Mouse (Mus musculus) midbrain, embryonic 15.5 days (tissue): ENCODE data around the gene Nkg7. TPM values are rescaled to one million over a fixed set of nuclear protein-coding genes. Genes with fewer than 3 reads are reported as not detected.

Source experiments
- ATAC-seq: fragments of 200-750 bp; cut with Nextera tagmentation; replicated peaks from 2 replicates; pipeline ENCODE4 v1.8.0; 2017; ENCODE audit warnings: moderate TSS enrichment
- H3K27ac ChIP-seq: fragments of 300-500 bp; sonication (generic); 2 replicates; pipeline ENCODE4 v1.5.1; 2015; ENCODE audit warnings: mild to moderate bottlenecking, inconsistent platforms
- H3K27me3 ChIP-seq: fragments of 300-500 bp; sonication (generic); replicated peaks from 2 replicates; pipeline ENCODE4 v1.6.1; 2015; ENCODE audit warnings: inconsistent platforms
- H3K36me3 ChIP-seq: fragments of 300-500 bp; sonication (generic); replicated peaks from 2 replicates; pipeline ENCODE4 v1.6.1; 2015; ENCODE audit warnings: inconsistent platforms
- H3K4me1 ChIP-seq: fragments of 300-500 bp; sonication (generic); 2 replicates; pipeline ENCODE4 v1.6.1; 2015; ENCODE audit warnings: inconsistent platforms
- H3K4me2 ChIP-seq: fragments of 300-500 bp; sonication (generic); 2 replicates; pipeline ENCODE4 v1.6.1; 2015; ENCODE audit warnings: inconsistent platforms, mild to moderate bottlenecking, moderate library complexity
- H3K4me3 ChIP-seq: fragments of 300-500 bp; sonication (generic); 2 replicates; pipeline ENCODE4 v1.5.1; 2015; ENCODE audit warnings: mild to moderate bottlenecking, inconsistent platforms
- H3K9ac ChIP-seq: fragments of 300-500 bp; sonication (generic); 2 replicates; pipeline ENCODE4 v1.6.1; 2015; ENCODE audit warnings: mild to moderate bottlenecking, inconsistent platforms
- H3K9me3 ChIP-seq: fragments of 300-500 bp; sonication (generic); 2 replicates; pipeline ENCODE4 v1.6.1; 2016; ENCODE audit warnings: inconsistent platforms
- WGBS: fragments of 180-500 bp; shearing (Covaris S2); methylation state at CpG from one replicate; pipeline ENCODE4 v1.1.7; 2015; ENCODE audit warnings: mixed read lengths; 5-methylcytosine and 5-hydroxymethylcytosine counted together
- polyA plus RNA-seq: library from polyadenylated mRNA; unstranded; fragments of >200 nt; fragmentation: Nextera tagmentation; extraction: Ambion mirVana; gene quantifications from 2 replicates; pipeline ENCODE4 v1.2.1, GENCODE M21; 2015

Gene Nkg7
- polyA plus RNA-seq, 1 experiment from 2014 or later: 0.25 TPM

GRCm38 (mm10) chr7:43429500-43429899 lies 7.4 kb upstream of the Nkg7 start:
- Histone ChIP-seq H3K4me3 (no peak overlapping the region), H3K36me3 (no peaks in the 10 kb centered on the region), H3K9ac (no peak overlapping the region), H3K27ac (no peak overlapping the region), H3K9me3 (no peaks in the 10 kb centered on the region), H3K27me3 (no peaks in the 10 kb centered on the region), H3K4me2 (no peak overlapping the region), H3K4me1 (no peaks in the 10 kb centered on the region)
- 60% methylated on average over 4 of the region's 4 CpGs for WGBS
- no peak for ATAC-seq

DNA sequence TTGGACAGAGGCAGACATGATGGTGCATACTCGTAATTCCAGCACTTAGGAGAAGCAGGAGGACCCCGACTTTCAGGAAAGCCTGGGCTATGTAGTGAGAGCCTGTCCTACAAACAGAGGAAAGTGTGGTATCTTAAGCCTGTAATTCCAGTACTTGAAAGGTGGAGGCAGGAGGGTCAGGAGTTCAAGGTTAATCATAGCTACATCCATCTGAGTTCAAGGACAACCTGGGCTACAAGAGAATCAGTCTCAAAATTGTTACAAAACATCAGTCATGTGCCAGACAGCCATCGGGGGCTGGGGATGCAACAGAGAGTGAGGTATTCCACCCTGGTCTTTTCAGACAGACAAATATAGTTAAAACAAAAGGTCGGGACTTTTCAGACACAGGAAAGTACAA lies 4.0 kb upstream of the Nkg7 start:
- Histone ChIP-seq H3K4me3 (no peak overlapping the region), H3K9me3 (no peaks in the 10 kb centered on the region), H3K27me3 (no peaks in the 10 kb centered on the region), H3K4me1 (no peaks in the 10 kb centered on the region), H3K27ac (no peak overlapping the region), H3K4me2 (no peak overlapping the region), H3K9ac (no peak overlapping the region), H3K36me3 (no peaks in the 10 kb centered on the region)
- ATAC-seq: no peak
- 82% methylated on average over 4 of the region's 4 CpGs for WGBS

DNA sequence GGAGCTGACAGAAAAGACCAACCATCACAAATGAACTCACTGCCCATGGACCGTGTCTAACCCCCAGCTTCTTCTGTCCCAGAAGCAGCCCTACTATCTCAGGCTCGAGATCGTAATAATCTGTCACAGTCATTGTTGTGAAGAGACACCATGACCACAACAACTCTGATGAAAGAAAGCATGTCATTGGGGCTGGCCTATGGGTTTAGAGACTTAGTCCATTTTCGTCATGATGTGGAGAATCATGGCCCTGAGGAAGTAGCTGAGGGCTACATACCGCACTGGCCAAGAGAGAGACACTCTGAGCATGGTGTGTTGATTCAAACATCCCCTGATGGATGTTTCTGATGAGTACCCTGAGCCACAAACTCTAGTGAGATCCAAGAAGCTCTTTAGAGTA lies 2.2 kb upstream of the Nkg7 start:
- no peak for ATAC-seq
- Histone ChIP-seq H3K9ac (no peak overlapping the region), H3K4me1 (no peaks in the 10 kb centered on the region), H3K36me3 (no peaks in the 10 kb centered on the region), H3K27me3 (no peaks in the 10 kb centered on the region), H3K9me3 (no peaks in the 10 kb centered on the region), H3K27ac (no peak overlapping the region), H3K4me2 (no peak overlapping the region), H3K4me3 (no peak overlapping the region)
- 85% methylated on average over 5 of the region's 5 CpGs for WGBS

DNA sequence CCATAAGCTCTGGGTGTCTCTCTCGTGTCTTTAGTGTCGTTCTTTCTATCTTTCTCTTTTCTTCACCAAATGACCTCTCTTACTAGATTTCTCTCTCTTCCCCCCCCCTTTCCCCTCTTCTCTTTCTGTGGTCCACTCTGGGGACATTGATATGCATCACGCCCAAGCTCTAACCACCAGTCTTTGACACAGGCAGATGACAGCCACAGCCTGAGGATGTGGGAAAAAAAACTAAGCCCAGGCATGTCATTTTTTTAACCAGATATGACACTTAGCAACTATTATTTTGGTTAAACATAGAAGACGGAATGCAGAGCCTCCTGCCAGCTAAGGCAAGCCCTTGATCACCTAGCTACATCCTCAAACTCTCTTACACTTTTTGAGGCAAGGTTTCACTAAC lies 1.7 kb downstream of the Nkg7 start:
- H3K27me3 ChIP-seq: no peaks in the 10 kb centered on the region
- no peak overlapping the region for H3K4me2 ChIP-seq
- peaks cover 10% of the 10 kb centered on the region for H3K4me1 ChIP-seq
- ATAC-seq: no peak
- WGBS: 83% methylated on average over 4 of the region's 4 CpGs
- H3K36me3 ChIP-seq: no peaks in the 10 kb centered on the region
- H3K9ac ChIP-seq: no peak overlapping the region
- no peak overlapping the region for H3K4me3 ChIP-seq
- no peaks in the 10 kb centered on the region for H3K9me3 ChIP-seq
- no peak overlapping the region for H3K27ac ChIP-seq

DNA sequence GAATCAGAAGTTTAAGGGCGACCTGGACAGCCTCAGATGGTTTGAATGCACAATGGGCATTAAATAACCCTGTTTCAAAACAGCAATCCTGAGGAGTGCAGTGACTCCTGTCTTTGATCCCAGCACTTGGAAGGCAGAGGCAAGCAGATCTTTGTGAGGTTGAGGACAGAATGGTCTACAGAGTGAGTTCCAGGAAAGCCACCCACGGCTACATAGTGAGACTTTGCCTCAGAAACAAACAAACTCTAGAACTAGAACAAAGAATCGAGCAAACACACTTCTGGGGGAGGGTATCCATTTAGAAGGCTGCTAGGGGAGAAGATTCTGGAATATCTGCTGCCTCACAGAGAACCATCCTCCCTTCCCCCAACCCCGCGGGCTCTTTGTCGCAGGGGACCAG lies 3.6 kb downstream of the Nkg7 start, which contains the start of gene Cldnd2:
Gene Cldnd2 (plus strand): TSS at position 301 of the 400 bp plus-strand sequence.
- Histone ChIP-seq H3K27ac (no peak within 1 kb of the TSS), H3K4me2 (no peak within 1 kb of the TSS)
- 83% methylated on average over 6 of the region's 6 CpGs for WGBS

DNA sequence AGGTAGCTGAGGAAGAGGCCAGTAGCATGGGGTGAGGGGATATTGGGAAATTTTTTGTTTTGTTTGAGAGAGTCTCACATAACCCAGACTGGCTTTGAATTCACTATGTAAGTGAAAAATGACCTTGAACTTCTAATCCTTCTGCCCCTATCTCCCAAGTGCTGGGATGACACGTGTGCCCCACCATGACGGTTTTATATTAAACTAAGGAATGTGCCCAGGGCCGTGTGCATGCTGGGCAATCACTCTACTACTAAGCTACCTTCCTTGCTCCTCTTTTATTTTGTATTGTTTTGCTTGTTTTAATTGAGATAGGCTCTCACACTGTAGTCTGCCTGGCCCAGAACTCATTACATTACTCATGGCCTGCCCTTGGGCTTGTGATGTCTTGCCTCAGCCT lies 4.2 kb downstream of the Nkg7 start:
- Histone ChIP-seq H3K4me3 (no peak overlapping the region), H3K9ac (no peak overlapping the region), H3K27me3 (no peaks in the 10 kb centered on the region), H3K4me2 (no peak overlapping the region), H3K36me3 (no peaks in the 10 kb centered on the region), H3K4me1 (peaks cover 21% of the 10 kb centered on the region), H3K27ac (no peak overlapping the region), H3K9me3 (no peaks in the 10 kb centered on the region)
- ATAC-seq: no peak
- 84% methylated on average over 3 of the region's 3 CpGs for WGBS

More for the DNA sequence above, 3.6 kb downstream of the Nkg7 start, which contains the start of gene Cldnd2:
- Histone ChIP-seq H3K9me3 (no peaks in the 10 kb centered on the region), H3K4me1 (peaks cover 21% of the 10 kb centered on the region), H3K9ac (no peak within 1 kb of the TSS), H3K36me3 (no peaks in the 10 kb centered on the region), H3K27me3 (no peaks in the 10 kb centered on the region), H3K4me3 (no peak within 1 kb of the TSS)
- no peak for ATAC-seq

DNA sequence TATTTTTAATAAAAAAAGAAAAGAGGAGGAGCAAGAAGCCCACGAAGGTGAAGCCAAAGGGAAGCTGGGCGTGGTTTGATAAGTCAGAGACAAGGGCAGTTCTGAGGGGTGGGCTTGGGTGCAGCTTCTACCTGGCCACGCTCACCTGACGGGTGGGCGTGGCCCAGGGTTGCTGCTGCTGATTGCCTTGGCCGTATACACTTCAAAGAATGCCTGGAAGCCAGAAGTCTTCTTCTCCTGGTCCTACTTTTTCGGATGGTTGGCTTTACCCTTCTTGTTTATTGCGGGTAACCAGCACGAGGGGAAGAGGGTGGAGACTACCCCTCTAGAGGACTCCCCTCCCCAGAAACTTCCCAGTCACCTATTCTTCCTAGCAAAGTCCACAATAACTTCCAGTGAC lies 5.8 kb downstream of the Nkg7 start:
- Histone ChIP-seq H3K4me1 (peaks cover 21% of the 10 kb centered on the region), H3K4me2 (peak overlapping the region; percentile 69), H3K27me3 (no peaks in the 10 kb centered on the region), H3K9ac (peak overlapping the region; percentile 53), H3K27ac (peak overlapping the region; percentile 86), H3K9me3 (no peaks in the 10 kb centered on the region), H3K36me3 (no peaks in the 10 kb centered on the region), H3K4me3 (peak overlapping the region; percentile 48)
- 10% methylated on average over 9 of the region's 9 CpGs for WGBS
- peak; percentile 2; the same call in 1 of the 2 replicates for ATAC-seq

- peak; percentile 85 for ATAC-seq
- Histone ChIP-seq H3K36me3 (no peaks in the 10 kb centered on the region), H3K27me3 (no peaks in the 10 kb centered on the region), H3K9me3 (no peaks in the 10 kb centered on the region), H3K4me1 (peaks cover 21% of the 10 kb centered on the region), H3K27ac (peak overlapping the region; percentile 86), H3K9ac (peak overlapping the region; percentile 53), H3K4me2 (peak overlapping the region; percentile 69), H3K4me3 (peak overlapping the region; percentile 48)
- WGBS: under 1% methylated on average over 36 of the region's 36 CpGs
Measured at GRCm38 (mm10) chr7:43443126-43443916, 6.4 kb downstream of the Nkg7 start.

DNA sequence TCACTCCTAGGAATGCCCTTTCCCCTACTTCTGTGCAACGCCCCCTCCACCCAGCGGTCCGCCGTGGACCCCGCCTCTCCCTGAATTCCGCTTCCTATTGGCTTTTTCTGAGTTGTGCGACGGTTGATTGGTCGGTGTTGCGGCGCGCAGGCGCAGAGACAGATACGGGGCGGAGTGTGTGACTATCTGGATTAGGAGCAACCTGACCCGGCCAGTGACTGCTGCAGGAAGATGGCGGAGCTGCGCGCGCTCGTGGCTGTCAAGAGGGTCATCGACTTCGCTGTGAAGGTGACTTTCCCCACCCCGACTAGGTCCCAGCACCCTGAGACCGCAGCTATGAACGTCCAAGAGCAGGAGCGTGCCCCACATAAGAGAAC lies 7.0 kb downstream of the Nkg7 start, which contains the start of the genes Etfb and Gm45233:
Gene Etfb (plus strand): TSS at position 167 of the 377 bp plus-strand sequence.
Gene Gm45233 (plus strand): TSS at position 212 of the 377 bp plus-strand sequence.
- peak within 1 kb of the TSS; percentile 69 for H3K4me2 ChIP-seq
- H3K27ac ChIP-seq: peak within 1 kb of the TSS; percentile 86
- no peaks in the 10 kb centered on the region for H3K36me3 ChIP-seq
- peak; percentile 97 for ATAC-seq
- no peaks in the 10 kb centered on the region for H3K9me3 ChIP-seq
- peak within 1 kb of the TSS; percentile 48 for H3K4me3 ChIP-seq
- no peaks in the 10 kb centered on the region for H3K27me3 ChIP-seq
- peak within 1 kb of the TSS; percentile 53 for H3K9ac ChIP-seq
- WGBS: under 1% methylated on average over 27 of the region's 27 CpGs
- H3K4me1 ChIP-seq: peaks cover 21% of the 10 kb centered on the region

DNA sequence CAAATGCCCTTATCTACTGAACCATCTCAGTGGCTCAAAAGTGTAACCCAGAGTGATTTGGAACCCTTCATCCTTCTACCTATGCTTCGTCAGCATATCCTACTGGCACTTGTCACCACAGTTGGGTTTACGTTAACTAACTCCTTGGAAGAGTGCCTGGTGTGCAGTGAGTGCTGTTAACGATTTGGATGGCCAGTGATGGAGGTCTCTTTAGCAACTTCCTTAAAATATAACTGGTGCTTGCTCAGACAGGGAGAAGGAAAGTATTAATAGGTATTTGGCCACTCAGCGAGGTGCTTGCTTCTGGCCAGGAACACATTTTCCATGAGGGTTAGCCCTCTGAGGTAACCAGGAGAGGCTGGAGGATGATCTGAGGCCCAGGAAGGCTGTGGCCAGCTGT lies 10.9 kb downstream of the Nkg7 start:
- Histone ChIP-seq H3K9me3 (no peaks in the 10 kb centered on the region), H3K4me1 (peaks cover 14% of the 10 kb centered on the region), H3K9ac (no peak overlapping the region), H3K27me3 (no peaks in the 10 kb centered on the region), H3K4me2 (no peak overlapping the region), H3K4me3 (no peak overlapping the region), H3K36me3 (0 out of 2 replicates have a peak, but pooled peaks cover 1% of the 10 kb centered on the region), H3K27ac (no peak overlapping the region)
- ATAC-seq: no peak
- WGBS: 93% methylated on average over 4 of the region's 4 CpGs

DNA sequence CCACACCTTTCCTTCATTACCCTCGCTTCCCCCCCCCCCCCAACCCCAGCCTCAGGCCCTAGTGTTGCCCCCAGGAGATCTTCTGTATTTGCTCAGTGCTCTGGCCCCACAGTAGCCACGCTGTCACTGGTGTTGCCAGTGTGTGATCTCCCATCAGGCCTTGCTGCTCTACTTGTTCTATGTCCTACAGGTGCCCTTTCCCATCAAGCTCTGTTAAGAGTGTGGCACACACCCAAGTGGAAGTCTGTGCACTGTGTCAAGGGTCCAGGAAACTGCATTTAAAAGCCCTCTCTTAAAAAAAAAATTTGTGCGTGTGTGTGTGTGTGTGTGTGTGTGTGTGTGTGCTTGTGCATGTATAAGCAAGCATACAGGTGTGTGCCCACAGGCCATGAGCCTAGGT lies 11.4 kb downstream of the Nkg7 start:
- no peaks in the 10 kb centered on the region for H3K9me3 ChIP-seq
- peaks cover 11% of the 10 kb centered on the region for H3K4me1 ChIP-seq
- 95% methylated on average over 3 of the region's 3 CpGs for WGBS
- no peak overlapping the region for H3K4me3 ChIP-seq
- H3K4me2 ChIP-seq: no peak overlapping the region
- 0 out of 2 replicates have a peak, but pooled peaks cover 3% of the 10 kb centered on the region for H3K36me3 ChIP-seq
- ATAC-seq: no peak
- no peak overlapping the region for H3K27ac ChIP-seq
- no peaks in the 10 kb centered on the region for H3K27me3 ChIP-seq
- H3K9ac ChIP-seq: no peak overlapping the region

DNA sequence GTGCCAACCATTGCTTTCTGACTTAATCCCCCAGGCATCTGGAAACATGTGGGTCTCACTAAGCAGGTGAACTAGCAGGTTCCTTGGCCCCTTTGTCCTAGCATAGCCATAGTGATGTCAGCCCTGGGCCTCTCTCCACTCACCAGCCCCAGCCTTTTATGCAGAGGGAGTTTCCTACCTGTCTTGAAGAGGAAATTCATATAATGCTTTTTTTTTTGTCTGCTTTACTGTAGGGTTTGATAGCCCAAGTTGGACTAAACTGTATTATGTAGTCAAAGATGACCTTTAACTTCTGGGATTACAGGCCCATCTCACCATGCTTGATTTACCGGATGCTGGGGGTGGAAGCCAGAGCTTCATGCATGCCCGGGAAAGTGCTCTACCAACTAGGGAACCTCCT lies 12.9 kb downstream of the Nkg7 start:
- no peaks in the 10 kb centered on the region for H3K27me3 ChIP-seq
- H3K4me2 ChIP-seq: no peak overlapping the region
- 0 out of 2 replicates have a peak, but pooled peaks cover 8% of the 10 kb centered on the region for H3K36me3 ChIP-seq
- peaks cover 4% of the 10 kb centered on the region for H3K4me1 ChIP-seq
- H3K4me3 ChIP-seq: no peak overlapping the region
- WGBS: 98% methylated on average over 2 of the region's 2 CpGs
- ATAC-seq: no peak
- no peaks in the 10 kb centered on the region for H3K9me3 ChIP-seq
- H3K9ac ChIP-seq: no peak overlapping the region
- H3K27ac ChIP-seq: no peak overlapping the region

- Histone ChIP-seq H3K4me3 (no peak overlapping the region), H3K4me1 (no peaks in the 10 kb centered on the region), H3K36me3 (peaks cover 12% of the 10 kb centered on the region), H3K9me3 (no peaks in the 10 kb centered on the region), H3K27me3 (no peaks in the 10 kb centered on the region), H3K27ac (no peak overlapping the region), H3K9ac (no peak overlapping the region), H3K4me2 (no peak overlapping the region)
- 95% methylated on average over 11 of the region's 11 CpGs for WGBS
- ATAC-seq: no peak
Measured at GRCm38 (mm10) chr7:43451726-43452125, 14.9 kb downstream of the Nkg7 start.
